Mouse (Mus musculus) ES-Bruce4 (cell line): Measurements from ENCODE around the gene Klf9.
A peak's percentile ranks its signal among the peaks of the same experiment; 100 is the strongest.

Source experiments
- CTCF ChIP-seq: IDR thresholded peaks from one replicate; pipeline ENCODE4 v1.8.1; 2011; ENCODE audit warnings: low read depth, low read length
- EP300 ChIP-seq: IDR thresholded peaks from 2 replicates; pipeline ENCODE4 v1.6.1; 2011; ENCODE audit warnings: low read depth, low read length; ENCODE audit not compliant: insufficient read depth
- POLR2A ChIP-seq: IDR thresholded peaks from one replicate; pipeline ENCODE4 v1.8.1; 2011; ENCODE audit warnings: low read length; ENCODE audit not compliant: insufficient read depth

- TF ChIP-seq POLR2A (no peak), CTCF (no peak), EP300 (peak; percentile 56; the same call in 1 of the 2 replicates)
These were observed 6.4 kb upstream of the Klf9 start for GRCm38 (mm10) chr19:23134441-23135301.
